Mouse (Mus musculus): ENCODE measurements around the gene Lyrm9. TPM values are rescaled to one million over a fixed set of nuclear protein-coding genes. Genes with fewer than 3 reads are reported as not detected.

Gene Lyrm9
- total and polyA plus RNA-seq, 3 experiments: 22.0 to 49.4 (median 35.3) TPM

DNA sequence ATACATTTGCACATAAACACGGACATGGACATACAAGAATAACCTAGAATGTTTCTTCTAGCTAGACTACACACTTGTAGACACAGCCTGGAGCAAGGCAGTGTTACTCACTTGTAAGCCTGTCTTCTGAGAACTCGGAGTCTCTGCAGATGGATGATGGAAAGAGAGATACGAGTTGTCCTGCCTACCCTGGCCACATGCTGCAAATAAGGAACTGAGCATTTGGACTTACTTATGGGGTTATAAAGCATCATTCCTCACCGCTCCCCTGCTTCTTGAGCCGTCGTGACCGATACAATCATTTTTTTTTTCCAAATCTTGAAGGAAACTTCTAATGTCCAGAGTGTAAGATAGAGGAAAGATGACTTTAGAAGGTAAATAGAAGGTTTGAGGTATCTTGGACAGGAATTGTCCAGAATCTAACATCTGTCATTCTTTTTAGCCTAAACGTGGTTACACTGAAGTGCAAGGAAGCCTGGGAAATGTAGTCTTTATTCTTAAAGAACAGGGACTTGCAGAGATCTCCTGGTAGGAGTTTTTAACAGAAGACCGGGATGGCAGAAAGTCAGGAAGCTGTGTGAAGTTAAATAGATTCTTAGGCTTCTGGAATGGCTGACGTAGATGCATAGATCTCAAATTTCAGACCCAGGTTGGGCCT, 30.2 kb upstream of the Lyrm9 start:
- Histone ChIP-seq H3K9ac (ENCODE audit: insufficient read depth, low read depth) (no peak overlapping the region), H3K27me3 (replicated peaks) (peaks cover 5% of the 10 kb centered on the region), H3K79me2 (replicated peaks; ENCODE audit: control insufficient read depth, extremely low read depth, insufficient read depth, poor library complexity, severe bottlenecking) (no peaks in the 10 kb centered on the region), H3K4me3 (replicated peaks in 1 of 3; ENCODE audit: low read depth in 2 of 3, low read length in 2 of 3, poor library complexity in 1 of 3) (no peak overlapping the region), H3K27ac (ENCODE audit: insufficient read depth, low read depth) (no peak overlapping the region), H3K36me3 (replicated peaks in 1 of 2; ENCODE audit: control insufficient read depth in 1 of 2, insufficient read depth in 1 of 2, low read length in 1 of 2) (no peaks in the 10 kb centered on the region), H3K4me1 (ENCODE audit: control insufficient read depth in 1 of 2, insufficient read depth in 2 of 2) (peaks cover 0 to 18% of the 10 kb centered on the region in 2 experiments; a peak in 2 of 4 replicates), H3K4me2 (ENCODE audit: insufficient read depth, low read depth, poor library complexity, severe bottlenecking) (no peak overlapping the region), H3K9me3 (replicated peaks; ENCODE audit: low read length) (no peaks in the 10 kb centered on the region)
- no peak for DNase-seq (ENCODE audit: extremely low read depth)
- no peak for TF ChIP-seq KAT2A (IDR thresholded peaks at IDR 0.05; ENCODE audit: insufficient replicate concordance, low read length)
- TF ChIP-seq ZC3H11A (IDR thresholded peaks at IDR 0.05; ENCODE audit: low read depth, low read length): no peak
- TF ChIP-seq USF1 (IDR thresholded peaks at IDR 0.05; ENCODE audit: low read depth, low read length): no peak
- TF ChIP-seq POLR2A (IDR thresholded peaks at IDR 0.05; ENCODE audit: low read depth, low read length): no peak
- in situ Hi-C loops (cut with MboI; ENCODE audit: low pct_ligation_motif_present, low pct_unique_long_range_greater_than_20kb, low sequenced_read_pairs) (no loop called here), dilution Hi-C loops (cut with MboI; ENCODE audit: extremely low pct_ligation_motif_present, extremely low pct_unique_long_range_greater_than_20kb, low sequenced_read_pairs) (no loop called here)

DNA sequence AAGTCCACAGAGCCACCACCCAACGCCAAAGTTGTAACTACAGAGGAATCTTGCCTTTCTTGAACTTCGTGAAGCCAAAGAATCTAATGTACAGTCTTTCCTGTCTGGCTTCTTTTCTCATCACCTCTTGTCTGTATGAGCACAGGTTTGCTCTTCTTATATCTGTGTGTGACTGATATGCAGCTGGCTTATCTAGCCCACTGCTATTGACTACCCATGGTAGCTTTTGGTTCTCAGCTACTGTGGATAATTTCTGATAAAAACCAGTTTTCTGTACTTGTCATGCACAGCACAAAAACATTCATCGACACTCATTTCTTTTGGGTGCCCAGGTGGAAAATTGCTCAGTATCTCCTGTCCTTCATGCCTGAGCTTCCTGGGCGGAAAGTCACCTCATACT, 25.3 kb upstream of the Lyrm9 start:
- no peaks in the 10 kb centered on the region for H3K79me2 ChIP-seq (replicated peaks; ENCODE audit: control insufficient read depth, extremely low read depth, insufficient read depth, poor library complexity, severe bottlenecking)
- H3K27me3 ChIP-seq (replicated peaks): no peaks in the 10 kb centered on the region
- no peak overlapping the region for H3K4me2 ChIP-seq (ENCODE audit: insufficient read depth, low read depth, poor library complexity, severe bottlenecking)
- H3K9me3 ChIP-seq (replicated peaks; ENCODE audit: low read length): no peaks in the 10 kb centered on the region
- dilution Hi-C loops (cut with MboI; ENCODE audit: extremely low pct_ligation_motif_present, extremely low pct_unique_long_range_greater_than_20kb, low sequenced_read_pairs): no loop called here
- DNase-seq (ENCODE audit: extremely low read depth): no peak
- in situ Hi-C loops (cut with MboI; ENCODE audit: low pct_ligation_motif_present, low pct_unique_long_range_greater_than_20kb, low sequenced_read_pairs): no loop called here
- TF ChIP-seq KAT2A (IDR thresholded peaks at IDR 0.05; ENCODE audit: insufficient replicate concordance, low read length) (no peak), USF2 (conservative IDR thresholded peaks at IDR 0.05; ENCODE audit: low read depth, low read length) (no peak), POLR2AphosphoS2 (IDR thresholded peaks at IDR 0.05; ENCODE audit: low read depth, low read length) (no peak), JUND (conservative IDR thresholded peaks at IDR 0.05; ENCODE audit: low read depth, low read length) (no peak), ZNF384 (IDR thresholded peaks at IDR 0.05; ENCODE audit: low read depth, low read length) (no peak), CHD1 (IDR thresholded peaks at IDR 0.05; ENCODE audit: low read depth, low read length) (no peak), E2F4 (IDR thresholded peaks at IDR 0.05; ENCODE audit: insufficient replicate concordance, low read depth, low read length) (no peak), SIN3A (IDR thresholded peaks at IDR 0.05; ENCODE audit: low read length) (no peak), MEF2A (IDR thresholded peaks at IDR 0.05; ENCODE audit: borderline replicate concordance, low read depth, low read length) (no peak), GABPA (IDR thresholded peaks at IDR 0.05; ENCODE audit: insufficient replicate concordance, low read depth, low read length) (no peak), TBP (conservative IDR thresholded peaks at IDR 0.05; ENCODE audit: low read depth, low read length) (no peak), RCOR1 (conservative IDR thresholded peaks at IDR 0.05; ENCODE audit: low read depth, low read length) (no peak), UBTF (IDR thresholded peaks at IDR 0.05; ENCODE audit: low read depth, low read length) (no peak), JUN (IDR thresholded peaks at IDR 0.05; ENCODE audit: insufficient read depth, low read depth, low read length) (no peak), PAX5 (IDR thresholded peaks at IDR 0.05; ENCODE audit: low read length) (no peak), TCF12 (IDR thresholded peaks at IDR 0.05; ENCODE audit: low read depth, low read length) (no peak), NRF1 (IDR thresholded peaks at IDR 0.05; ENCODE audit: low read depth, low read length) (no peak), RAD21 (IDR thresholded peaks at IDR 0.05; ENCODE audit: low read depth, low read length) (no peak)
- no peaks in the 10 kb centered on the region for H3K4me1 ChIP-seq (ENCODE audit: control insufficient read depth in 1 of 2, insufficient read depth in 2 of 2)
- H3K36me3 ChIP-seq (replicated peaks in 1 of 2; ENCODE audit: control insufficient read depth in 1 of 2, insufficient read depth in 1 of 2, low read length in 1 of 2): no peaks in the 10 kb centered on the region
- no peak overlapping the region for H3K27ac ChIP-seq (ENCODE audit: insufficient read depth, low read depth)
- no peak overlapping the region for H3K9ac ChIP-seq (ENCODE audit: insufficient read depth, low read depth)
- no peak overlapping the region for H3K4me3 ChIP-seq (replicated peaks in 1 of 3; ENCODE audit: low read depth in 2 of 3, low read length in 2 of 3, poor library complexity in 1 of 3)

Measured in CH12.LX (cell line).